In the genomic region with DNA sequence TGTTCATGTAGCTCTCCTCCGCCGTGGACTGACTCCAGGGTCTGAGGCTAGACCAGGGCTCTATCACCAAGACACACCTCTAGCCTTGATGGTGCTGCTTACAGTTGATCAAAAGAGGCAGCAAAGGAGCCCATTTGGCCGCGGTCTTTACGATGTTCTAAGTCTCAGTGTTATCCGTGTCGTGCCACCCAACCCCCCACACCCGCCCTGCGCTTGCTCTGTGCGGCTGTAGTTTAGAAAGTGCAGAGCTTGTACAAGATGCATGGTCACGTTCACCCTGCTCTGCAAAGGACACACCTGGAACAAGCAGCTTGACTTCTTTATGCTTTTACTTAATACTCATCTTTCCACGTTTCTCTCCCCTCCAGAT, we compare ENCODE assay signal across 8 mouse cellular contexts. TPM values are rescaled to one million over a fixed set of nuclear protein-coding genes. Genes with fewer than 3 reads are reported as not detected.
DNase-seq lines count a peak whose midpoint lies in the region; ATAC-seq and TF ChIP-seq lines count a peak whose summit lies in the region.

No protein-coding gene starts in this region.

- no peak for TF ChIP-seq EP300 in MEL (IDR thresholded peaks at IDR 0.05; ENCODE audit: low read depth in 1 of 2, low read length in 2 of 2)

- WGBS in heart, embryonic 16.5 days, result 30% methylated on average over 12 of the region's 12 CpGs
- WGBS in liver, embryonic 15.5 days (ENCODE audit: insufficient replicate concordance), result 9% methylated on average over 12 of the region's 12 CpGs
- WGBS in stomach, embryonic 16.5 days, result 38% methylated on average over 12 of the region's 12 CpGs

- H3K27ac ChIP-seq in gastrocnemius, adult 2 months, result peak overlapping the region; percentile 68
- H3K27ac ChIP-seq in MEL (ENCODE audit: control insufficient read depth, low read depth, low read length), result peak overlapping the region; percentile 52
- H3K27ac ChIP-seq in heart, embryonic 16.5 days (ENCODE audit: low read length), result peak overlapping the region; percentile 88
- peak overlapping the region; percentile 51 for H3K27ac ChIP-seq in liver, embryonic 15.5 days (replicated peaks)
- no peak overlapping the region for H3K27ac ChIP-seq in stomach, embryonic 16.5 days (ENCODE audit: low read length)

- no peak for TF ChIP-seq CTCF in gastrocnemius, adult 2 months (IDR thresholded peaks at IDR 0.05)
- TF ChIP-seq CTCF in MEL (IDR thresholded peaks at IDR 0.05 in 2 of 3, conservative IDR thresholded peaks at IDR 0.05 in 1 of 3; ENCODE audit: control insufficient read depth in 1 of 3, insufficient read depth in 1 of 3, low read depth in 2 of 3, low read length in 3 of 3, poor library complexity in 1 of 3, severe bottlenecking in 1 of 3), result no peak

- intact Hi-C loops in gastrocnemius, adult 2 months (cut with DNase I), result loop anchor here (1.0 kb wide), 1 partner anchor 40 kb away; no protein-coding TSS in a partner anchor
- intact Hi-C loops in gastrocnemius, postnatal 14 days (cut with DNase I; ENCODE audit: low total_unique reads), result no loop called here

- H3K9ac ChIP-seq in MEL (ENCODE audit: control insufficient read depth, low read depth, low read length, poor library complexity, severe bottlenecking), result peak overlapping the region; percentile 54
- peak overlapping the region; percentile 69 for H3K9ac ChIP-seq in heart, embryonic 16.5 days (ENCODE audit: low read length)
- H3K9ac ChIP-seq in liver, embryonic 15.5 days, result peak overlapping the region; percentile 22; the same call in 1 of the 2 replicates
- H3K9ac ChIP-seq in stomach, embryonic 16.5 days (ENCODE audit: low read length), result peak overlapping the region; percentile 37

- H3K36me3 ChIP-seq in MEL (ENCODE audit: control insufficient read depth in 1 of 2, insufficient read depth in 2 of 2, low read length in 2 of 2), result peaks cover 0 to 2% of the 10 kb centered on the region in 2 experiments; a peak in 1 of 4 replicates
- H3K36me3 ChIP-seq in heart, embryonic 16.5 days (ENCODE audit: control insufficient read depth, insufficient read depth), result peaks cover 7% of the 10 kb centered on the region
- H3K36me3 ChIP-seq in liver, embryonic 15.5 days (replicated peaks), result no peaks in the 10 kb centered on the region
- no peaks in the 10 kb centered on the region for H3K36me3 ChIP-seq in stomach, embryonic 16.5 days (ENCODE audit: control insufficient read depth, insufficient read depth, low read length)

- no peaks in the 10 kb centered on the region for H3K9me3 ChIP-seq in MEL (replicated peaks; ENCODE audit: insufficient read depth, low read length)
- no peaks in the 10 kb centered on the region for H3K9me3 ChIP-seq in heart, embryonic 16.5 days (replicated peaks; ENCODE audit: control insufficient read depth, low read length)
- no peaks in the 10 kb centered on the region for H3K9me3 ChIP-seq in liver, embryonic 15.5 days (replicated peaks)
- H3K9me3 ChIP-seq in stomach, embryonic 16.5 days (replicated peaks; ENCODE audit: control insufficient read depth, low read length), result no peaks in the 10 kb centered on the region

- H3K27me3 ChIP-seq in MEL (ENCODE audit: control insufficient read depth in 1 of 2, insufficient read depth in 2 of 2, low read length in 2 of 2), result 0 out of 4 replicates have a peak, but pooled peaks cover 0 to 1% of the 10 kb centered on the region in 2 experiments
- no peaks in the 10 kb centered on the region for H3K27me3 ChIP-seq in heart, embryonic 16.5 days (ENCODE audit: control insufficient read depth, insufficient read depth, low read length)
- H3K27me3 ChIP-seq in liver, embryonic 15.5 days, result no peaks in the 10 kb centered on the region
- H3K27me3 ChIP-seq in stomach, embryonic 16.5 days (ENCODE audit: control insufficient read depth, insufficient read depth, low read length), result no peaks in the 10 kb centered on the region

- H3K4me2 ChIP-seq in heart, embryonic 16.5 days (ENCODE audit: low read depth, low read length), result peak overlapping the region; percentile 86
- peak overlapping the region; percentile 76 for H3K4me2 ChIP-seq in liver, embryonic 15.5 days
- peak overlapping the region; percentile 53 for H3K4me2 ChIP-seq in stomach, embryonic 16.5 days (ENCODE audit: low read depth, low read length)

- no peaks in the 10 kb centered on the region for H3K79me2 ChIP-seq in MEL (ENCODE audit: control insufficient read depth, insufficient read depth, low read length, poor library complexity)

- DNase-seq in gastrocnemius, adult 2 months, result no peak
- no peak for DNase-seq in gastrocnemius, postnatal 14 days
- no peak for DNase-seq in MEL (ENCODE audit: low read depth, low spot score)
- no peak for DNase-seq in cerebellum, adult 9-11 months
- DNase-seq in frontal cortex, adult 2 months (ENCODE audit: extremely low spot score in 1 of 2, low spot score in 1 of 2), result no peak

- peak; percentile 43; the same call in 1 of the 2 replicates for ATAC-seq in heart, embryonic 16.5 days (replicated peaks; ENCODE audit: extremely low read depth, insufficient read depth, low FRiP score)
- ATAC-seq in liver, embryonic 15.5 days (ENCODE audit: insufficient read depth), result peak; percentile 83
- no peak; the same call in 1 of the 2 replicates for ATAC-seq in stomach, embryonic 16.5 days (ENCODE audit: insufficient read depth, low FRiP score)

- peaks cover 0 to 7% of the 10 kb centered on the region in 2 experiments; a peak in 1 of 4 replicates for H3K4me1 ChIP-seq in MEL (ENCODE audit: control insufficient read depth in 1 of 2, insufficient read depth in 2 of 2, low read length in 2 of 2)
- peaks cover 14% of the 10 kb centered on the region for H3K4me1 ChIP-seq in heart, embryonic 16.5 days (ENCODE audit: control insufficient read depth, insufficient read depth, low read length)
- peaks cover 22% of the 10 kb centered on the region for H3K4me1 ChIP-seq in liver, embryonic 15.5 days (replicated peaks)
- no peaks in the 10 kb centered on the region for H3K4me1 ChIP-seq in stomach, embryonic 16.5 days (ENCODE audit: control insufficient read depth, insufficient read depth, low read length)

- H3K4me3 ChIP-seq in gastrocnemius, adult 2 months, result peak overlapping the region; percentile 67
- peak overlapping the region; percentile 57 to 61 for H3K4me3 ChIP-seq in MEL (ENCODE audit: control insufficient read depth in 1 of 2, insufficient read depth in 1 of 2, low read depth in 2 of 2, low read length in 2 of 2)
- peak overlapping the region; percentile 59 for H3K4me3 ChIP-seq in heart, embryonic 16.5 days (ENCODE audit: low read length)
- H3K4me3 ChIP-seq in liver, embryonic 15.5 days (replicated peaks), result peak overlapping the region; percentile 53
- peak overlapping the region; percentile 40 for H3K4me3 ChIP-seq in stomach, embryonic 16.5 days (replicated peaks; ENCODE audit: low read length)

- no peak for TF ChIP-seq RAD21 in MEL (IDR thresholded peaks at IDR 0.05; ENCODE audit: low read depth, low read length)

- TF ChIP-seq POLR2A in MEL (IDR thresholded peaks at IDR 0.05; ENCODE audit: control insufficient read depth in 1 of 2, insufficient read depth in 1 of 2, low read depth in 1 of 2, low read length in 2 of 2, poor library complexity in 1 of 2), result no peak

TF ChIP-seq in MEL, 35 proteins besides CTCF, POLR2A, EP300 and RAD21 (continues in another document):
- TF ChIP-seq E2F4 (IDR thresholded peaks at IDR 0.05; ENCODE audit: borderline replicate concordance, low read depth, low read length), result no peak
- no peak for TF ChIP-seq ZC3H11A (IDR thresholded peaks at IDR 0.05; ENCODE audit: low read depth, low read length)
- TF ChIP-seq MAZ (IDR thresholded peaks at IDR 0.05; ENCODE audit: low read depth, low read length), result no peak
- TF ChIP-seq CHD1 (IDR thresholded peaks at IDR 0.05; ENCODE audit: low read depth, low read length), result no peak
- TF ChIP-seq UBTF (IDR thresholded peaks at IDR 0.05; ENCODE audit: borderline replicate concordance, insufficient read depth, low read depth, low read length), result no peak
- no peak for TF ChIP-seq BHLHE40 (IDR thresholded peaks at IDR 0.05; ENCODE audit: borderline replicate concordance, low read depth, low read length)
- no peak for TF ChIP-seq NELFE (IDR thresholded peaks at IDR 0.05; ENCODE audit: low read depth, low read length)
- TF ChIP-seq GATA1 (IDR thresholded peaks at IDR 0.05; ENCODE audit: low read depth, low read length), result no peak
- no peak for TF ChIP-seq ELF1 (IDR thresholded peaks at IDR 0.05; ENCODE audit: low read depth, low read length)
- no peak for TF ChIP-seq MEF2A (IDR thresholded peaks at IDR 0.05; ENCODE audit: extremely low read depth, insufficient replicate concordance, low read depth, low read length, poor library complexity, severe bottlenecking)
- no peak for TF ChIP-seq MAX (IDR thresholded peaks at IDR 0.05; ENCODE audit: low read length)
- no peak for TF ChIP-seq MYC (IDR thresholded peaks at IDR 0.05; ENCODE audit: low read depth, low read length)
- TF ChIP-seq MXI1 (IDR thresholded peaks at IDR 0.05; ENCODE audit: low read depth, low read length), result no peak
- no peak for TF ChIP-seq HCFC1 (IDR thresholded peaks at IDR 0.05; ENCODE audit: low read depth, low read length)
- TF ChIP-seq POLR2AphosphoS2 (IDR thresholded peaks at IDR 0.05; ENCODE audit: low read length), result no peak
- TF ChIP-seq MAFK (IDR thresholded peaks at IDR 0.05; ENCODE audit: borderline replicate concordance, low read depth, low read length), result no peak

RNA-seq across cellular contexts. Expression of a gene that starts 11.6 kb away (rescaled TPM):
- 1 to 10 TPM; 1.9 to 2.1 TPM for total RNA-seq in gastrocnemius, adult 2 months (2021)
- 1 to 10 TPM; 1.0 to 3.8 TPM for total RNA-seq in gastrocnemius, postnatal 14 days (2021)
- total RNA-seq in MEL (2012; rRNA removed), result 0.35 and 0.36 TPM in 2 replicates
- polyA plus RNA-seq in MEL (2012; ENCODE audit: insufficient read depth in 1 of 2, insufficient read length in 2 of 2, low read depth in 1 of 2, low replicate concordance in 2 of 2, missing spikeins in 1 of 2), result under 1 TPM in 1 of 2 experiments, not detected in 1; 0.84 TPM
- 29.3 and 31.2 TPM in 2 replicates for polyA plus RNA-seq in heart, embryonic 16.5 days (2015; fragmentation: Nextera tagmentation; extraction: Ambion mirVana)
- 5.2 and 7.0 TPM in 2 replicates for polyA plus RNA-seq in liver, embryonic 15.5 days (2015; fragmentation: Nextera tagmentation; extraction: Ambion mirVana)
- 22.5 and 24.2 TPM in 2 replicates for polyA plus RNA-seq in stomach, embryonic 16.5 days (2015; fragmentation: Nextera tagmentation; extraction: Ambion mirVana)
- polyA plus RNA-seq in frontal cortex, adult 2 months (2012; rRNA removed), result 4.6 and 5.3 TPM in 2 replicates

RNA-seq across cellular contexts. Expression of a gene that starts 28.6 kb away (rescaled TPM):
- total RNA-seq in gastrocnemius, adult 2 months (2021), result 100 to 1,000 TPM; 393 to 501 TPM
- total RNA-seq in gastrocnemius, postnatal 14 days (2021), result 100 to 1,000 TPM; 466 to 522 TPM
- 3,142 and 3,178 TPM in 2 replicates for total RNA-seq in MEL (2012; rRNA removed)
- polyA plus RNA-seq in MEL (2012; ENCODE audit: insufficient read depth in 1 of 2, insufficient read length in 2 of 2, low read depth in 1 of 2, low replicate concordance in 2 of 2, missing spikeins in 1 of 2), result 1,000 to 10,000 TPM in 1 of 2 experiments, not detected in 1; 1,648 TPM
- 394 and 401 TPM in 2 replicates for polyA plus RNA-seq in heart, embryonic 16.5 days (2015; fragmentation: Nextera tagmentation; extraction: Ambion mirVana)
- 402 and 431 TPM in 2 replicates for polyA plus RNA-seq in liver, embryonic 15.5 days (2015; fragmentation: Nextera tagmentation; extraction: Ambion mirVana)
- 556 and 729 TPM in 2 replicates for polyA plus RNA-seq in stomach, embryonic 16.5 days (2015; fragmentation: Nextera tagmentation; extraction: Ambion mirVana)
- 657 and 684 TPM in 2 replicates for polyA plus RNA-seq in frontal cortex, adult 2 months (2012; rRNA removed)
